Mouse (Mus musculus): ENCODE measurements around the gene Slf1. TPM values are rescaled to one million over a fixed set of nuclear protein-coding genes. Genes with fewer than 3 reads are reported as not detected.

Slf1 gene
- total and polyA plus RNA-seq, 3 experiments: 9.0 to 24.4 (median 23.2) TPM

GRCm38 (mm10) chr13:77045375-77045774, 89.9 kb downstream of the Slf1 start:
- intact Hi-C loops (cut with DNase I): loop anchor here (10.0 kb wide), 1 partner anchor 1139 kb away; no protein-coding TSS in a partner anchor
- TF ChIP-seq EP300 (IDR thresholded peaks at IDR 0.05; ENCODE audit: insufficient read depth, low read depth, low read length): no peak
- peak; percentile 77 for TF ChIP-seq CTCF (IDR thresholded peaks at IDR 0.05)
- H3K36me3 ChIP-seq (ENCODE audit: control insufficient read depth, insufficient read depth, low read length): no peaks in the 10 kb centered on the region; the same call in 1 of the 2 replicates
- DNase-seq: no peak
- H3K27ac ChIP-seq: no peak overlapping the region
- H3K27me3 ChIP-seq (ENCODE audit: control insufficient read depth, insufficient read depth, low read length): no peaks in the 10 kb centered on the region
- 79% methylated on average over 1 of the region's 1 CpGs for WGBS
- H3K9ac ChIP-seq (ENCODE audit: low read depth, low read length): no peak overlapping the region
- no peaks in the 10 kb centered on the region for H3K79me2 ChIP-seq (replicated peaks; ENCODE audit: control insufficient read depth, insufficient read depth, low read length)
- no peak overlapping the region for H3K4me3 ChIP-seq
- H3K4me1 ChIP-seq (ENCODE audit: control insufficient read depth, insufficient read depth, low read length): no peaks in the 10 kb centered on the region; the same call in 1 of the 2 replicates

DNA sequence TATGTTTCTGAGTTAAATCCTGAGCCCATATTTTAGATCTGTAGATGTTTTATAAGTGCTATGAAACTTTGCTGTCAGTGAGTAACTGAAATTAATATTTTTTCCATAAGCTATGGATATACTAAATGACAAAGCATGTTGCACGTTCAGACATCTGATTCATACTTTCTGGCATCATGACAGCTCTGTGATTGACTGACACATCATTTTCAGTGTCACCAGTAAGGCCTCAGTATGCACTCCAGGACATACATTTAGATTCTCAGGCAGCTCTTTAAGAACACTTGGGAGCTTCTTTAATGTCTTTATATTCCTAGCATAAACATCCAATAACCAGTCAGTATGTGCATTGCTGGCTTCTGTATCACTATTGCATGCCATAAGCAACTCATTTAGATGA, 91.9 kb downstream of the Slf1 start:
- Histone ChIP-seq H3K36me3 (ENCODE audit: control insufficient read depth, insufficient read depth, low read length) (no peaks in the 10 kb centered on the region), H3K27ac (no peak overlapping the region), H3K4me1 (ENCODE audit: control insufficient read depth, insufficient read depth, low read length) (no peaks in the 10 kb centered on the region), H3K27me3 (ENCODE audit: control insufficient read depth, insufficient read depth, low read length) (no peaks in the 10 kb centered on the region), H3K79me2 (replicated peaks; ENCODE audit: control insufficient read depth, insufficient read depth, low read length) (no peaks in the 10 kb centered on the region), H3K9ac (ENCODE audit: low read depth, low read length) (no peak overlapping the region), H3K4me3 (no peak overlapping the region)
- intact Hi-C loops (cut with DNase I): loop anchor here (10.0 kb wide), 1 partner anchor 1141 kb away; no protein-coding TSS in a partner anchor
- no peak for DNase-seq
- no peak for TF ChIP-seq CTCF (IDR thresholded peaks at IDR 0.05)
- TF ChIP-seq POLR2A (IDR thresholded peaks at IDR 0.05; ENCODE audit: insufficient read depth, low read depth, low read length): no peak
- no peak for TF ChIP-seq EP300 (IDR thresholded peaks at IDR 0.05; ENCODE audit: insufficient read depth, low read depth, low read length)
- 42% methylated on average over 1 of the region's 1 CpGs for WGBS

GRCm38 (mm10) chr13:77029594-77029993, 105.7 kb downstream of the Slf1 start:
- no peak overlapping the region for H3K4me3 ChIP-seq
- H3K27me3 ChIP-seq (ENCODE audit: control insufficient read depth, insufficient read depth, low read length): no peaks in the 10 kb centered on the region
- TF ChIP-seq POLR2A (IDR thresholded peaks at IDR 0.05; ENCODE audit: insufficient read depth, low read depth, low read length) (no peak), EP300 (IDR thresholded peaks at IDR 0.05; ENCODE audit: insufficient read depth, low read depth, low read length) (no peak), CTCF (IDR thresholded peaks at IDR 0.05) (no peak)
- H3K4me1 ChIP-seq (ENCODE audit: control insufficient read depth, insufficient read depth, low read length): no peaks in the 10 kb centered on the region
- 17% methylated on average over 5 of the region's 5 CpGs for WGBS
- H3K36me3 ChIP-seq (ENCODE audit: control insufficient read depth, insufficient read depth, low read length): no peaks in the 10 kb centered on the region
- intact Hi-C loops (cut with DNase I): no loop called here
- H3K79me2 ChIP-seq (replicated peaks; ENCODE audit: control insufficient read depth, insufficient read depth, low read length): no peaks in the 10 kb centered on the region
- no peak overlapping the region for H3K9ac ChIP-seq (ENCODE audit: low read depth, low read length)
- H3K27ac ChIP-seq: no peak overlapping the region
- DNase-seq: peak in 1 of 2 experiments; percentile 8

DNA sequence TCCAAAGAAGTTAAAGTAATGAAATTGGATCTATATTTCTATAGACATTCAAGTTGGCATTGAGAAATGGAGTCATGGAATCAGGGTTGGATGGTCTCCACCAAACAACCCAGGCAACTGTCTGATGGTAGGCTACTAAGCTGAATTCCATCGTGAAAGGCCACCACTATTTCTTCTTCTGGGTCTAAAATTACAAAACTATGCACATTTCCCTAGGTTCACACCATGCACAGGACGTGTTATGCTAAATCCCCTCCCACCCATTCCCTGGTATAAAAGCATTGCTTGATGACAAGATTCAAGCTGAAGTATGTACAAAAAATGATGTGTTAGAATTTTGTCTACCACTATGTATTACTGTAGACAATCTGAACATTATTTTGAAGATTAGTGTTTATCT, 116.4 kb downstream of the Slf1 start:
- Histone ChIP-seq H3K27me3 (ENCODE audit: control insufficient read depth, insufficient read depth, low read length) (no peaks in the 10 kb centered on the region), H3K4me3 (no peak overlapping the region), H3K79me2 (replicated peaks; ENCODE audit: control insufficient read depth, insufficient read depth, low read length) (no peaks in the 10 kb centered on the region), H3K27ac (no peak overlapping the region), H3K36me3 (ENCODE audit: control insufficient read depth, insufficient read depth, low read length) (no peaks in the 10 kb centered on the region), H3K9ac (ENCODE audit: low read depth, low read length) (no peak overlapping the region), H3K4me1 (ENCODE audit: control insufficient read depth, insufficient read depth, low read length) (no peaks in the 10 kb centered on the region)
- intact Hi-C loops (cut with DNase I): no loop called here
- WGBS: 73% methylated on average over 2 of the region's 2 CpGs
- TF ChIP-seq CTCF (IDR thresholded peaks at IDR 0.05): no peak
- no peak for TF ChIP-seq POLR2A (IDR thresholded peaks at IDR 0.05; ENCODE audit: insufficient read depth, low read depth, low read length)
- no peak for TF ChIP-seq EP300 (IDR thresholded peaks at IDR 0.05; ENCODE audit: insufficient read depth, low read depth, low read length)
- DNase-seq: no peak

- intact Hi-C loops (cut with DNase I): no loop called here
- DNase-seq: no peak
- no peaks in the 10 kb centered on the region for H3K79me2 ChIP-seq (replicated peaks; ENCODE audit: control insufficient read depth, insufficient read depth, low read length)
- WGBS: 98% methylated on average over 1 of the region's 1 CpGs
- no peaks in the 10 kb centered on the region for H3K4me1 ChIP-seq (ENCODE audit: control insufficient read depth, insufficient read depth, low read length)
- no peak overlapping the region for H3K9ac ChIP-seq (ENCODE audit: low read depth, low read length)
- TF ChIP-seq CTCF (IDR thresholded peaks at IDR 0.05) (no peak), EP300 (IDR thresholded peaks at IDR 0.05; ENCODE audit: insufficient read depth, low read depth, low read length) (no peak), POLR2A (IDR thresholded peaks at IDR 0.05; ENCODE audit: insufficient read depth, low read depth, low read length) (no peak)
- no peaks in the 10 kb centered on the region for H3K27me3 ChIP-seq (ENCODE audit: control insufficient read depth, insufficient read depth, low read length)
- no peak overlapping the region for H3K27ac ChIP-seq
- H3K4me3 ChIP-seq: no peak overlapping the region
- no peaks in the 10 kb centered on the region for H3K36me3 ChIP-seq (ENCODE audit: control insufficient read depth, insufficient read depth, low read length)
These were observed 131.6 kb downstream of the Slf1 start for GRCm38 (mm10) chr13:77003684-77004083.

DNA sequence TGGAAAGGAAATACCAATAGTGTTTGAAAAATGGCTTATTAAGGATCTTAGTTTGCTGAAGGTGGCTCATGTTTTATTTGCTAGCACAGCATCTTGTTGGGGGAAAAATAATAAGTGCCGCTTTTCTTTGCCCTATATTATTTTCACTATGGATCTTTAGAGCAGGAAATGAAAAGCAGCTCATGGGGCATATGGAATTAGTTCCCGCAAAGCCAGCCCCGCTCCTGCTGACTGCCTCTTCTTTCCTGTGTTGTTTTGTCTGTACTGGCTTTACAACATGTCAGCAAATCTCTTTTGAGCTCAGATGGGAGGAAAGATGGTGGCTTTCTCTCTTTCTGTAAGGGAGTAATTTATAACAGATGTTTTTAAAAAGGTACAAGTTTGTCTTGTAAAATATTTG, 132.6 kb downstream of the Slf1 start:
- WGBS: 61% methylated on average over 3 of the region's 3 CpGs
- intact Hi-C loops (cut with DNase I): no loop called here
- H3K9ac ChIP-seq (ENCODE audit: low read depth, low read length): no peak overlapping the region
- no peak overlapping the region for H3K4me3 ChIP-seq
- no peaks in the 10 kb centered on the region for H3K36me3 ChIP-seq (ENCODE audit: control insufficient read depth, insufficient read depth, low read length)
- no peaks in the 10 kb centered on the region for H3K4me1 ChIP-seq (ENCODE audit: control insufficient read depth, insufficient read depth, low read length)
- no peak for TF ChIP-seq CTCF (IDR thresholded peaks at IDR 0.05)
- TF ChIP-seq EP300 (IDR thresholded peaks at IDR 0.05; ENCODE audit: insufficient read depth, low read depth, low read length): no peak
- TF ChIP-seq POLR2A (IDR thresholded peaks at IDR 0.05; ENCODE audit: insufficient read depth, low read depth, low read length): no peak
- H3K27me3 ChIP-seq (ENCODE audit: control insufficient read depth, insufficient read depth, low read length): no peaks in the 10 kb centered on the region
- no peaks in the 10 kb centered on the region for H3K79me2 ChIP-seq (replicated peaks; ENCODE audit: control insufficient read depth, insufficient read depth, low read length)
- H3K27ac ChIP-seq: no peak overlapping the region
- no peak for DNase-seq

Other genes starting within 250 kb of the Slf1 start
- 1 to 10 TPM; 4.8 to 5.2 TPM for gene 2210408I21Rik, start 67 bp upstream of the Slf1 start, total RNA-seq (2021)
- gene 2210408I21Rik, start 67 bp upstream of the Slf1 start, polyA plus RNA-seq (2012; rRNA removed): 0.76 and 0.78 TPM in 2 replicates

All from heart, adult 2 months (tissue).